Mouse (Mus musculus) cortical plate, adult 2 months (tissue): Measurements from ENCODE around the gene Slc2a9.

ENCODE experiments used
- CTCF ChIP-seq: fragments of 200-500 bp; IDR thresholded peaks from 2 replicates; pipeline ENCODE4 v1.5.1; 2011; ENCODE audit warnings: mild to moderate bottlenecking, control low read depth, low read length; ENCODE audit not compliant: insufficient read depth; ENCODE audit errors: extremely low read depth
- POLR2A ChIP-seq: fragments of 200-500 bp; IDR thresholded peaks from 2 replicates; pipeline ENCODE4 v1.6.1; 2011; ENCODE audit warnings: mild to moderate bottlenecking, low read length, control low read depth; ENCODE audit not compliant: insufficient read depth; ENCODE audit errors: extremely low read depth

- no peak for TF ChIP-seq CTCF
- no peak for TF ChIP-seq POLR2A
Measured at GRCm38 (mm10) chr5:38309795-38310194, 193.1 kb downstream of the Slc2a9 start.
